Mouse (Mus musculus) lung, embryonic 14.5 days (tissue): ENCODE measurements around the gene Ralgps1. TPM values are rescaled to one million over a fixed set of nuclear protein-coding genes. Genes with fewer than 3 reads are reported as not detected.

Source experiments
- ATAC-seq: fragments of 200-750 bp; cut with Nextera tagmentation; 2 replicates; pipeline ENCODE4 v1.8.0; 2017; ENCODE audit warnings: mild to moderate bottlenecking, moderate TSS enrichment, moderate library complexity; ENCODE audit not compliant: insufficient read depth
- DNase-seq: peaks from one replicate; pipeline ENCODE4 v3.0.0-alpha.2; 2015
- H3K27ac ChIP-seq: fragments of 300-500 bp; sonication (generic); 2 replicates; pipeline ENCODE4 v1.5.1; 2014; ENCODE audit warnings: low read depth, mild to moderate bottlenecking, moderate library complexity
- H3K27me3 ChIP-seq: fragments of 300-500 bp; sonication (generic); 2 replicates; pipeline ENCODE4 v1.6.1; 2014; ENCODE audit warnings: low read length, control low read depth; ENCODE audit not compliant: insufficient read depth
- H3K36me3 ChIP-seq: fragments of 300-500 bp; sonication (generic); 2 replicates; pipeline ENCODE4 v1.6.1; 2014; ENCODE audit warnings: control low read depth; ENCODE audit not compliant: insufficient read depth
- H3K4me1 ChIP-seq: fragments of 300-500 bp; sonication (generic); 2 replicates; pipeline ENCODE4 v1.6.1; 2014; ENCODE audit warnings: antibody characterized with exemption, control low read depth; ENCODE audit not compliant: insufficient read depth
- H3K4me2 ChIP-seq: fragments of 300-500 bp; sonication (generic); 2 replicates; pipeline ENCODE4 v1.6.1; 2014; ENCODE audit warnings: mild to moderate bottlenecking
- H3K4me3 ChIP-seq: fragments of 300-500 bp; sonication (generic); 2 replicates; pipeline ENCODE4 v1.5.1; 2014; ENCODE audit warnings: low read depth, low read length
- H3K9ac ChIP-seq: fragments of 300-500 bp; sonication (generic); 2 replicates; pipeline ENCODE4 v1.6.1; 2014
- H3K9me3 ChIP-seq: fragments of 300-500 bp; sonication (generic); 2 replicates; pipeline ENCODE4 v1.6.1; 2016; ENCODE audit warnings: low read depth, low read length, control low read depth
- CTCF ChIP-seq: IDR thresholded peaks from 2 replicates; pipeline ENCODE4 v1.5.1; 2016; ENCODE audit warnings: antibody characterized with exemption, low read depth
- WGBS: fragments of 180-500 bp; shearing (Covaris S2); extraction: QIAGEN DNeasy Blood & Tissue Kit; methylation state at CpG from one replicate; pipeline ENCODE4 v1.1.7; 2014; 5-methylcytosine and 5-hydroxymethylcytosine counted together
- polyA plus RNA-seq: library from polyadenylated mRNA; unstranded; fragments of >200 nt; fragmentation: Nextera tagmentation; extraction: Ambion mirVana; gene quantifications from 2 replicates; pipeline ENCODE4 v1.2.1, GENCODE M21; 2014

Gene Ralgps1
- polyA plus RNA-seq, 1 experiment from 2014 or later, result 6.1 TPM

GRCm38 (mm10) chr2:33164646-33165045 is 206.6 kb downstream of the Ralgps1 start:
- no peaks in the 10 kb centered on the region for H3K27me3 ChIP-seq
- ATAC-seq, result no peak
- no peak overlapping the region for H3K4me2 ChIP-seq
- no peak for TF ChIP-seq CTCF
- no peak overlapping the region for H3K4me3 ChIP-seq
- 48% methylated on average over 3 of the region's 3 CpGs for WGBS
- H3K4me1 ChIP-seq, result peaks cover 12% of the 10 kb centered on the region
- 0 out of 2 replicates have a peak overlapping the region, but pooled peaks have one; percentile 4 for H3K9ac ChIP-seq
- H3K27ac ChIP-seq, result 0 out of 2 replicates have a peak overlapping the region, but pooled peaks have one; percentile 33
- no peaks in the 10 kb centered on the region; the same call in 1 of the 2 replicates for H3K36me3 ChIP-seq
- DNase-seq, result peak; percentile 34
- no peaks in the 10 kb centered on the region for H3K9me3 ChIP-seq

GRCm38 (mm10) chr2:33162126-33162525 is 209.2 kb downstream of the Ralgps1 start:
- ATAC-seq (no peak), DNase-seq (no peak)
- H3K4me1 ChIP-seq, result peaks cover 12% of the 10 kb centered on the region
- H3K27me3 ChIP-seq, result no peaks in the 10 kb centered on the region
- H3K36me3 ChIP-seq, result no peaks in the 10 kb centered on the region
- no peak overlapping the region for H3K9ac ChIP-seq
- WGBS, result 81% methylated on average over 2 of the region's 2 CpGs
- no peak overlapping the region for H3K27ac ChIP-seq
- no peak for TF ChIP-seq CTCF
- no peak overlapping the region for H3K4me2 ChIP-seq
- no peaks in the 10 kb centered on the region for H3K9me3 ChIP-seq
- no peak overlapping the region for H3K4me3 ChIP-seq

DNA sequence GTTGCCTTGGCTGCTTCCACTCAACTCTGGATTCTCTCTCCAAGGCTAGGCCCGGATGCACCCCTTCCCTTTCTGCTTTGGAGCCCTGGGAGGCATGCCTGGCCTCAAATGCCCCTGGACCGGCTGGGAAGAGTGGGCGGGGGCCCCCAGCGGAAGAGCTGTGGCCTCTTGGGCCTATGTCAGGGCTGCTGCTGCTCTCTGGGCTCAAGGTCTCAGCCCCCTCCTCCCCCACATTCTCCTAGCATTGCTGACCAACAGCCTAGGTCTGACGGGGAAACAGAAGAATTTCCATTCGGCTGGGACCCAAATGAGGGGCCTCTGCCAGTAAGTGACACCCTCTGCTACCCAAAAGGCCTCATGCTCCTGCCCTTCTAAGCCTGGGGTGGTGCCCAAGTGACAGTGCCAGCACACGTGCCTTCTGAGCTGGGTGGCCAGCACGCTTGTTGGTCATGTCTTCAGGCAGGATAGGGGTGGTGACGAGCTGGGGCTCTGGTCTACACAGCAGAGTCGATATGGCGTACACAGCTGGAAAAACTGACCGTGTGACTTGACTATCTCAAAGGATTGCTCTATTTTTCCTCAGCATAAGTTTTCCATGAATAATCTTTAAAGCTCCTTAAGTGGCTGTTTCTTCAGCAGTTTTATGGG is 210.8 kb downstream of the Ralgps1 start:
- ATAC-seq, result no peak
- DNase-seq, result no peak
- H3K9ac ChIP-seq, result no peak overlapping the region

GRCm38 (mm10) chr2:33159593-33159992 is 211.7 kb downstream of the Ralgps1 start:
- Histone ChIP-seq H3K4me3 (no peak overlapping the region), H3K27ac (no peak overlapping the region), H3K4me1 (peaks cover 1% of the 10 kb centered on the region; the same call in 1 of the 2 replicates), H3K27me3 (no peaks in the 10 kb centered on the region), H3K9ac (no peak overlapping the region), H3K36me3 (no peaks in the 10 kb centered on the region), H3K9me3 (no peaks in the 10 kb centered on the region), H3K4me2 (no peak overlapping the region)
- WGBS, result 84% methylated on average over 7 of the region's 7 CpGs
- DNase-seq (no peak), ATAC-seq (no peak)
- TF ChIP-seq CTCF, result no peak

More for the DNA sequence above, 210.8 kb downstream of the Ralgps1 start:
- no peak for TF ChIP-seq CTCF
- no peaks in the 10 kb centered on the region for H3K36me3 ChIP-seq
- H3K4me3 ChIP-seq, result no peak overlapping the region
- peaks cover 10% of the 10 kb centered on the region for H3K4me1 ChIP-seq
- no peaks in the 10 kb centered on the region for H3K9me3 ChIP-seq
- no peak overlapping the region for H3K4me2 ChIP-seq
- WGBS, result 74% methylated on average over 12 of the region's 12 CpGs
- no peaks in the 10 kb centered on the region for H3K27me3 ChIP-seq
- H3K27ac ChIP-seq, result no peak overlapping the region

- Histone ChIP-seq H3K27me3 (no peaks in the 10 kb centered on the region), H3K4me1 (no peaks in the 10 kb centered on the region), H3K9ac (no peak overlapping the region), H3K4me3 (no peak overlapping the region), H3K9me3 (no peaks in the 10 kb centered on the region), H3K36me3 (no peaks in the 10 kb centered on the region), H3K27ac (no peak overlapping the region), H3K4me2 (no peak overlapping the region)
- WGBS, result 85% methylated on average over 6 of the region's 6 CpGs
- TF ChIP-seq CTCF, result no peak
- DNase-seq (no peak), ATAC-seq (no peak)
These were observed 212.4 kb downstream of the Ralgps1 start for GRCm38 (mm10) chr2:33158895-33159294.

DNA sequence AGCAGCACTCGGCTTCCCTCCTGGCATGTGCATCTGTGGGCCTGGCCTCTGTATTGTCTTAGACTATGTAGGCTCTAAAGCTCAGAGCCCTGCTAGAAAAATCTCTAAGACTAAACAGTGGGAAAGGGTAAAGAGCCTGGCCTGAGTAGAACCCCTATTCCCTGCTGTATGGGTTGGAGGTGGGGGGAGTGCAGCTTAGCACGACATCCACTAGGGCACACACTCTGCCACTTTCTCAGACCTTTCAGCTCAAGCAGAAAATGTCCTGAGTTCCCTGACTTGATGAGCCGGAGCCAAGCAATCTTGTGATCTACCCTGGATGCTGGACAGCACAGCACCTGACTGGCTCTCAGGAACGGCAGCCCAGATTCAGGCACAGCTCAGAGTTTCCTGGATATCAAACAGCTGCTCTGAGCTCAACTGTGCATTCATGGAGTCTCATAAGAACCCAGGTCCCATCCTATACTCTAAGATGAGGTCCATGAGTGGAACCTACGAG is 215.0 kb downstream of the Ralgps1 start:
- Histone ChIP-seq H3K27ac (no peak overlapping the region), H3K9me3 (no peaks in the 10 kb centered on the region), H3K36me3 (no peaks in the 10 kb centered on the region), H3K4me2 (no peak overlapping the region), H3K27me3 (no peaks in the 10 kb centered on the region), H3K4me1 (no peaks in the 10 kb centered on the region), H3K9ac (no peak overlapping the region), H3K4me3 (no peak overlapping the region)
- DNase-seq (no peak), ATAC-seq (no peak)
- WGBS, result 73% methylated on average over 5 of the region's 5 CpGs
- TF ChIP-seq CTCF, result no peak

DNA sequence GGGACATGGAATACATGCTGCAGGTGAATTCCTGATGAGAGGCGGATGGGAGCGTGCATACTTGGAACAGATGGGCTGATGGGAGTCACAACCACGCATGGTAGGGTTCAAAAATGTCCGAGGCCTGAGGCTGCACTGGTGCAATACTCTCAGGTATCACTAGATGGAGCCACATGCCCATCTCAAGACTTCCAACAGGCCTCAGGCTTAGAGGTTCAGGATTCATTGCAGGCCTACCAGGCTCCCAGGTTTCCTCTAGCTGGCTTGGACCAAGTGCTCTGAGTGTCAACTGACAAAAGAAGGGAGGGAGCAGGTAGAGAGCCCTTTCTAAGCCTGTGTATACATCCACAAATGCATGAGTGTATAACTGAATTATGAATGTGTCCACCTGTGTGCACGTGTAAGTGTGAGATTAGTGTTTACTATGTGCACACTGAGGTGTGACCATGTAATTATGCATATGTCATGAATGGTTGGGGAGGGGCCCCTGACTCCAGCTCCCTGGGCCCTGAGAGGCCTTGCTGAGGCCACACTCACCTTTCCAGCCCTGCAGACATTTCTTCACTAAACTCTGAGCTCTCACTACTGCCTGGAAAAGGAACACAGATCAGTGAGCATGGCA is 216.4 kb downstream of the Ralgps1 start:
- no peaks in the 10 kb centered on the region for H3K36me3 ChIP-seq
- peak; percentile 68 for ATAC-seq
- no peaks in the 10 kb centered on the region for H3K4me1 ChIP-seq
- H3K9me3 ChIP-seq, result no peaks in the 10 kb centered on the region
- H3K4me3 ChIP-seq, result no peak overlapping the region
- no peaks in the 10 kb centered on the region for H3K27me3 ChIP-seq
- H3K27ac ChIP-seq, result no peak overlapping the region
- no peak overlapping the region for H3K4me2 ChIP-seq
- WGBS, result 18% methylated on average over 5 of the region's 5 CpGs
- no peak overlapping the region for H3K9ac ChIP-seq
- DNase-seq, result peak; percentile 88
- TF ChIP-seq CTCF, result peak; percentile 98
